Mouse (Mus musculus) urinary bladder, adult 2 months (tissue): ENCODE results near the gene Gm29554. TPM values are rescaled to one million over a fixed set of nuclear protein-coding genes. Genes with fewer than 3 reads are reported as not detected.
"Not testable (repeated sequence)": the region's sequence is repeated elsewhere in the genome, so short reads cannot be mapped to it uniquely, and the experiment has no call there.

Source experiments
- DNase-seq: peaks from one replicate; pipeline ENCODE4 v3.0.0; 2022; ENCODE audit warnings: low spot score
- polyA plus RNA-seq: library from polyadenylated mRNA; depleted of rRNA; stranded (reverse); fragments of >200 nt; gene quantifications from 2 replicates; pipeline ENCODE4 v1.2.3, GENCODE M21; 2012; rRNA removed

Gm29554 gene
- polyA plus RNA-seq = not detected in 2 replicates

GRCm38 (mm10) chrY:12273632-12274031 lies at the start of gene Gm29554:
Gene Gm29554, plus strand, starts transcription at chrY:12273932.
- DNase-seq = not testable (repeated sequence)

Other genes starting within 250 kb of the Gm29554 start
- not detected in 2 replicates for gene Gm20812, start 108.0 kb downstream of the Gm29554 start, polyA plus RNA-seq